Mouse (Mus musculus) MEL (cell line): ENCODE measurements around the gene E130114P18Rik. TPM values are rescaled to one million over a fixed set of nuclear protein-coding genes. Genes with fewer than 3 reads are reported as not detected.

Experiments used
- DNase-seq: peaks from one replicate; pipeline ENCODE4 v3.0.0; 2011; ENCODE audit warnings: low read depth, low spot score
- H3K27ac ChIP-seq: 2 replicates; pipeline ENCODE4 v1.5.1; 2012; ENCODE audit warnings: low read depth, mild to moderate bottlenecking, control low read depth, low read length, moderate library complexity; ENCODE audit not compliant: control insufficient read depth
- H3K27me3 ChIP-seq, 2 experiments: fragments of 150-350 bp in 1 of 2; sonication (generic) in 1 of 2; 2 replicates each; pipeline ENCODE4 v1.6.1; 2012; ENCODE audit warnings: low read length in 2 of 2, mild to moderate bottlenecking in 2 of 2, improper control_type of control experiment in 1 of 2, moderate library complexity in 1 of 2; ENCODE audit not compliant: insufficient read depth in 2 of 2, control insufficient read depth in 1 of 2
- H3K36me3 ChIP-seq, 2 experiments: 2 replicates each; pipeline ENCODE4 v1.6.1; 2012 to 2014; ENCODE audit warnings: low read length in 2 of 2, improper control_type of control experiment in 1 of 2, inconsistent platforms in 1 of 2, mild to moderate bottlenecking in 1 of 2; ENCODE audit not compliant: insufficient read depth in 2 of 2, control insufficient read depth in 1 of 2
- H3K4me1 ChIP-seq, 2 experiments: fragments of 150-350 bp in 1 of 2; sonication (generic) in 1 of 2; 2 replicates each; pipeline ENCODE4 v1.6.1; 2012; ENCODE audit warnings: low read length in 2 of 2, improper control_type of control experiment in 1 of 2, mild to moderate bottlenecking in 1 of 2; ENCODE audit not compliant: insufficient read depth in 2 of 2, control insufficient read depth in 1 of 2
- H3K4me3 ChIP-seq, 2 experiments: fragments of 150-350 bp in 1 of 2; sonication (generic) in 1 of 2; 2 replicates each; pipeline ENCODE4 v1.5.1; 2012; ENCODE audit warnings: low read depth in 2 of 2, low read length in 2 of 2, mild to moderate bottlenecking in 2 of 2, moderate library complexity in 2 of 2, control low read depth in 1 of 2, improper control_type of control experiment in 1 of 2; ENCODE audit not compliant: control insufficient read depth in 1 of 2, insufficient read depth in 1 of 2
- H3K79me2 ChIP-seq: 2 replicates; pipeline ENCODE4 v1.6.1; 2012; ENCODE audit warnings: mild to moderate bottlenecking, low read length, moderate library complexity; ENCODE audit not compliant: control insufficient read depth, poor library complexity, insufficient read depth
- H3K9ac ChIP-seq: 2 replicates; pipeline ENCODE4 v1.6.1; 2012; ENCODE audit warnings: low read depth, mild to moderate bottlenecking, control low read depth, low read length, moderate library complexity; ENCODE audit not compliant: control insufficient read depth, poor library complexity, severe bottlenecking
- H3K9me3 ChIP-seq: fragments of 150-350 bp; sonication (generic); replicated peaks from 2 replicates; pipeline ENCODE4 v1.6.1; 2012; ENCODE audit warnings: mild to moderate bottlenecking, low read length, improper control_type of control experiment, moderate library complexity; ENCODE audit not compliant: insufficient read depth
- BHLHE40 ChIP-seq: IDR thresholded peaks from 2 replicates; pipeline ENCODE4 v1.6.1; 2012; ENCODE audit warnings: low read depth, mild to moderate bottlenecking, inconsistent platforms, low read length, improper control_type of control experiment, borderline replicate concordance
- CHD1 ChIP-seq: IDR thresholded peaks from 2 replicates; pipeline ENCODE4 v1.6.1; 2012; ENCODE audit warnings: low read depth, mild to moderate bottlenecking, inconsistent platforms, low read length, improper control_type of control experiment
- CHD2 ChIP-seq: IDR thresholded peaks from 2 replicates; pipeline ENCODE4 v1.6.1; 2011; ENCODE audit warnings: low read length, improper control_type of control experiment
- CTCF ChIP-seq, 3 experiments: IDR thresholded peaks in 2 of 3; conservative IDR thresholded peaks in 1 of 3; 2 replicates each; pipeline ENCODE4 v1.5.1; 2011 to 2012; ENCODE audit warnings: low read length in 3 of 3, low read depth in 2 of 3, mild to moderate bottlenecking in 2 of 3, improper control_type of control experiment in 1 of 3, inconsistent platforms in 1 of 3, mixed read lengths in 1 of 3, moderate library complexity in 1 of 3; ENCODE audit not compliant: control insufficient read depth in 1 of 3, insufficient read depth in 1 of 3, poor library complexity in 1 of 3, severe bottlenecking in 1 of 3
- E2F4 ChIP-seq: IDR thresholded peaks from 2 replicates; pipeline ENCODE4 v1.6.1; 2011; ENCODE audit warnings: low read depth, low read length, improper control_type of control experiment, borderline replicate concordance
- ELF1 ChIP-seq: IDR thresholded peaks from 2 replicates; pipeline ENCODE4 v1.6.1; 2014; ENCODE audit warnings: low read depth, mild to moderate bottlenecking, inconsistent platforms, low read length, improper control_type of control experiment, moderate library complexity
- EP300 ChIP-seq, 2 experiments: IDR thresholded peaks; 2 replicates each; pipeline ENCODE4 v1.6.1; 2011; ENCODE audit warnings: improper control_type of control experiment in 2 of 2, low read length in 2 of 2, low read depth in 1 of 2, mild to moderate bottlenecking in 1 of 2
- GABPA ChIP-seq: IDR thresholded peaks from 2 replicates; pipeline ENCODE4 v1.6.1; 2012; ENCODE audit warnings: low read depth, mild to moderate bottlenecking, inconsistent platforms, low read length, improper control_type of control experiment, moderate library complexity
- GATA1 ChIP-seq: IDR thresholded peaks from 2 replicates; pipeline ENCODE4 v1.6.1; 2011; ENCODE audit warnings: low read depth, low read length, improper control_type of control experiment
- JUND ChIP-seq: IDR thresholded peaks from 2 replicates; pipeline ENCODE4 v1.6.1; 2011; ENCODE audit warnings: low read depth, mild to moderate bottlenecking, improper control_type of control experiment, low read length
- KAT2A ChIP-seq: conservative IDR thresholded peaks from 2 replicates; pipeline ENCODE4 v1.6.1; 2012; ENCODE audit warnings: low read depth, low read length, improper control_type of control experiment, inconsistent platforms
- MEF2A ChIP-seq: IDR thresholded peaks from 2 replicates; pipeline ENCODE4 v1.6.1; 2014; ENCODE audit warnings: low read depth, mild to moderate bottlenecking, inconsistent platforms, low read length, improper control_type of control experiment; ENCODE audit not compliant: poor library complexity, insufficient replicate concordance, severe bottlenecking; ENCODE audit errors: extremely low read depth
- MXI1 ChIP-seq: IDR thresholded peaks from 2 replicates; pipeline ENCODE4 v1.6.1; 2011; ENCODE audit warnings: mild to moderate bottlenecking, low read depth, low read length, improper control_type of control experiment
- MYB ChIP-seq: IDR thresholded peaks from 2 replicates; pipeline ENCODE4 v1.6.1; 2011; ENCODE audit warnings: mild to moderate bottlenecking, low read depth, low read length, improper control_type of control experiment
- MYC ChIP-seq: IDR thresholded peaks from 2 replicates; pipeline ENCODE4 v1.6.1; 2011; ENCODE audit warnings: low read depth, mild to moderate bottlenecking, low read length, improper control_type of control experiment, moderate library complexity
- NELFE ChIP-seq: IDR thresholded peaks from 2 replicates; pipeline ENCODE4 v1.6.1; 2011; ENCODE audit warnings: low read depth, low read length, improper control_type of control experiment
- NRF1 ChIP-seq: IDR thresholded peaks from 2 replicates; pipeline ENCODE4 v1.6.1; 2014; ENCODE audit warnings: low read depth, mild to moderate bottlenecking, inconsistent platforms, low read length, improper control_type of control experiment, moderate library complexity; ENCODE audit not compliant: poor library complexity, insufficient read depth, severe bottlenecking
- POLR2AphosphoS2 ChIP-seq: IDR thresholded peaks from 2 replicates; pipeline ENCODE4 v1.6.1; 2011; ENCODE audit warnings: low read length, improper control_type of control experiment
- POLR2AphosphoS5 ChIP-seq: IDR thresholded peaks from 2 replicates; pipeline ENCODE4 v1.6.1; 2012; ENCODE audit warnings: low read depth, borderline replicate concordance, mild to moderate bottlenecking, inconsistent platforms, low read length, moderate library complexity, mixed read lengths
- RAD21 ChIP-seq: IDR thresholded peaks from 2 replicates; pipeline ENCODE4 v1.6.1; 2011; ENCODE audit warnings: mild to moderate bottlenecking, low read depth, low read length, improper control_type of control experiment
- RCOR1 ChIP-seq: IDR thresholded peaks from 2 replicates; pipeline ENCODE4 v1.6.1; 2012; ENCODE audit warnings: low read depth, mild to moderate bottlenecking, inconsistent platforms, low read length, improper control_type of control experiment
- SIN3A ChIP-seq: IDR thresholded peaks from 2 replicates; pipeline ENCODE4 v1.6.1; 2012; ENCODE audit warnings: low read length, improper control_type of control experiment, inconsistent platforms
- TAL1 ChIP-seq: IDR thresholded peaks from 2 replicates; pipeline ENCODE4 v1.6.1; 2012; ENCODE audit warnings: mild to moderate bottlenecking, inconsistent platforms, low read length, moderate library complexity, mixed read lengths
- TBP ChIP-seq: IDR thresholded peaks from 2 replicates; pipeline ENCODE4 v1.8.0; 2011; ENCODE audit warnings: low read depth, low read length, improper control_type of control experiment
- TCF12 ChIP-seq: IDR thresholded peaks from 2 replicates; pipeline ENCODE4 v1.6.1; 2014; ENCODE audit warnings: low read depth, mild to moderate bottlenecking, inconsistent platforms, low read length, improper control_type of control experiment, moderate library complexity
- UBTF ChIP-seq: IDR thresholded peaks from 2 replicates; pipeline ENCODE4 v1.6.1; 2012; ENCODE audit warnings: low read depth, mild to moderate bottlenecking, inconsistent platforms, low read length, improper control_type of control experiment, moderate library complexity, borderline replicate concordance; ENCODE audit not compliant: insufficient read depth
- USF2 ChIP-seq, 2 experiments: IDR thresholded peaks; 2 replicates each; pipeline ENCODE4 v1.6.1; 2011 to 2012; ENCODE audit warnings: improper control_type of control experiment in 2 of 2, low read length in 2 of 2, borderline replicate concordance in 1 of 2, inconsistent platforms in 1 of 2, low read depth in 1 of 2, mild to moderate bottlenecking in 1 of 2; ENCODE audit not compliant: insufficient read depth in 1 of 2
- ZC3H11A ChIP-seq: IDR thresholded peaks from 2 replicates; pipeline ENCODE4 v1.6.1; 2012; ENCODE audit warnings: low read depth, mild to moderate bottlenecking, inconsistent platforms, low read length, improper control_type of control experiment
- ZKSCAN1 ChIP-seq: IDR thresholded peaks from 2 replicates; pipeline ENCODE4 v1.6.1; 2012; ENCODE audit warnings: low read depth, mild to moderate bottlenecking, inconsistent platforms, low read length, improper control_type of control experiment, moderate library complexity
- ZMIZ1 ChIP-seq: IDR thresholded peaks from 2 replicates; pipeline ENCODE4 v1.6.1; 2012; ENCODE audit warnings: low read depth, mild to moderate bottlenecking, inconsistent platforms, low read length, improper control_type of control experiment, moderate library complexity
- ZNF384 ChIP-seq: IDR thresholded peaks from 2 replicates; pipeline ENCODE4 v1.6.1; 2012; ENCODE audit warnings: low read depth, mild to moderate bottlenecking, inconsistent platforms, low read length, improper control_type of control experiment
- polyA plus RNA-seq, 2 experiments: library from polyadenylated mRNA; stranded (reverse) in 1 of 2; unstranded in 1 of 2; fragments of >175 nt in 1 of 2; fragments of >200 nt in 1 of 2; gene quantifications; 2 replicates each; pipeline versions ENCODE4 v1.2.1 to v1.2.4; 2012; ENCODE audit warnings: low replicate concordance in 2 of 2, low read depth in 1 of 2; ENCODE audit not compliant: insufficient read length in 2 of 2, insufficient read depth in 1 of 2, missing spikeins in 1 of 2
- total RNA-seq: library from RNA; depleted of rRNA; stranded (reverse); fragments of 300-350 nt; gene quantifications from 2 replicates; pipeline ENCODE4 v1.2.3, GENCODE M21; 2012

E130114P18Rik gene
- total and polyA plus RNA-seq, 3 experiments, result not detected

DNA sequence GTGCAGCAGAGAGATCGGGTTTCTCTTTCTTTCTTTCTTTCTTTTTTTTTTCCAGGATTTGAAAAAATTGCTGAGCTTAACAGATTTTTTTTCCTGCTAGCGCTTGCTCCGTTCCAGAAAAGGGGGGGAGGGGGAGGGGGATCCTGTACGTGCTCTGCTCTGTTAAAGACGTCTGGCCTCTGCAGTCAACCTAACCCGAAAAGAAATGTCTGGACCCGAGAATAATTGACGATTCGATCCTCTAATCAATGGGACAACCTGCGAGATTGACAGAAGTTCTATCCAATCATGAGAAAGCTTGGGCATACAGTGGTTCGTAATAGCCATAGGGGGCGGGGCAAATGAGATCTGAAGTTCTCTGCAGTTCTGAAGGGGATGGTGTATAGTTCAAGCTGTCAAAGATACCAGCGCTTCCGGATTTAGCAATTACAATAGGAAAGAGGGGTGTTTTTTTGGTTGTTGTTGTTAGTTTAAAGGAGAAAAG lies 4.7 kb downstream of the E130114P18Rik start (continued):
- TF ChIP-seq GATA1 (no peak), ELF1 (peak; percentile 86)

DNA sequence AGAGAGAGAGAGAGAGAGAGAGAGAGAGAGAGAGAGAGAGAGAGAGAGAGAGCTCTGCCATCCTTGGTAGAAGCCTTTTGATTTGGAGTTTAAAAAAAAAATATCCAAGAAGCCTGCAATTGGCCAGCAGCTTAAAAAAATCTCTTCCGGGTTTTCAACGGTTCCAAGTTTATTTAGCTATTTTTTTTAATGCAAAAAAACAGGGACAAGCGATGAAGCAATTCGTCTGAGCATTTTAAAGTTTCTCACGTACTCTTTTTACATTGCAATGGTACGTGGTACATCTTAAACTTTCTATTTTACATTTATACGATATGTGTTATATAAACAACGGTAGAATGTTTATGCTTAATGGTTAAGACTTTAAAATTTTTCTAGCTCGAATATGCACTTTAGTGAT lies 5.2 kb downstream of the E130114P18Rik start, which contains the start of gene Nfia:
TSS of gene Nfia (plus strand) at position 94 of the 400 bp plus-strand sequence.
- peak; percentile 73 for DNase-seq
- peak within 1 kb of the TSS; percentile 60 for H3K9ac ChIP-seq

DNA sequence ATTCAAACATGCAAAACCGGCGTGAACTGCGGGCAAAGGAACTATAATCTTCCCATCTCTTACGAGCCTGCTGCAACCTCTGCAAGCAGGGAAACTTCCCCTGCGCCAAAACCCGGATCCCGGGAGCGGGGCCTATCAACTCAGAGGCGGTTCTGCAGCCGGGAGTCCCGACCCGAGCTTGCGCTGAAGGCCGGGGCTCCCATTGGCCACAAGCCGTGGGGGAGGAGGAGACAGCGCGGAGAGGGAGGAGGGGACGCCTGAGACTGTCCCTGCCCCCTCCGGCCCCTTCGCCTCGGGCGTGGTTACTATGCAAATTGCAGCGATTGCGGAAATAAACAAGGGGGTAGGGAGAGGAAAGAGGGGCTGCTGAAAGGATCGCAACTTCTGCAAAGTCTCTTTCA lies 5.8 kb downstream of the E130114P18Rik start:
- DNase-seq, result peak; percentile 98
- H3K27ac ChIP-seq, result peak overlapping the region; percentile 88
- H3K4me1 ChIP-seq, result peaks cover 0 to 5% of the 10 kb centered on the region in 2 experiments
- H3K79me2 ChIP-seq, result peaks cover 9% of the 10 kb centered on the region
- H3K9ac ChIP-seq, result peak overlapping the region; percentile 58
- H3K36me3 ChIP-seq, result peaks cover 0 to 5% of the 10 kb centered on the region in 2 experiments; a peak in 2 of 4 replicates
- H3K27me3 ChIP-seq, result no peaks in the 10 kb centered on the region
- H3K4me3 ChIP-seq, result peak overlapping the region; percentile 67 to 76
- no peaks in the 10 kb centered on the region for H3K9me3 ChIP-seq
- no peak for TF ChIP-seq E2F4
- peak; percentile 73 for TF ChIP-seq ELF1
- no peak for TF ChIP-seq NELFE
- TF ChIP-seq POLR2AphosphoS2, result no peak
- peak; percentile 61; the same call in 1 of the 2 replicates for TF ChIP-seq TBP
- TF ChIP-seq TAL1, result no peak
- TF ChIP-seq SIN3A, result peak; percentile 88
- peak; percentile 65 for TF ChIP-seq CHD2
- peak in 1 of 2 experiments; percentile 45; a peak in 2 of 4 replicates for TF ChIP-seq EP300 (IDR thresholded peaks at IDR 0.05; ENCODE audit: low read depth in 1 of 2, low read length in 2 of 2)
- TF ChIP-seq TCF12, result no peak
- no peak for TF ChIP-seq MEF2A
- no peak for TF ChIP-seq ZC3H11A
- TF ChIP-seq CHD1, result no peak
- TF ChIP-seq UBTF, result 0 out of 2 replicates have a peak, but pooled peaks have one; percentile 65
- TF ChIP-seq USF2 (IDR thresholded peaks at IDR 0.05; ENCODE audit: borderline replicate concordance in 1 of 2, insufficient read depth in 1 of 2, low read depth in 1 of 2, low read length in 2 of 2), result no peak
- TF ChIP-seq POLR2AphosphoS5, result no peak
- TF ChIP-seq CTCF (IDR thresholded peaks at IDR 0.05 in 2 of 3, conservative IDR thresholded peaks at IDR 0.05 in 1 of 3; ENCODE audit: control insufficient read depth in 1 of 3, insufficient read depth in 1 of 3, low read depth in 2 of 3, low read length in 3 of 3, poor library complexity in 1 of 3, severe bottlenecking in 1 of 3), result no peak
- peak; percentile 86 for TF ChIP-seq BHLHE40
- TF ChIP-seq KAT2A, result no peak; the same call in 1 of the 2 replicates
- TF ChIP-seq ZKSCAN1, result no peak
- no peak for TF ChIP-seq MYB
- peak; percentile 90; the same call in 1 of the 2 replicates for TF ChIP-seq MXI1
- no peak for TF ChIP-seq RAD21

More for the DNA sequence above, 5.2 kb downstream of the E130114P18Rik start, which contains the start of gene Nfia:
- Histone ChIP-seq H3K9me3 (no peaks in the 10 kb centered on the region), H3K36me3 (peaks cover 0 to 4% of the 10 kb centered on the region in 2 experiments; a peak in 2 of 4 replicates), H3K79me2 (peaks cover 13% of the 10 kb centered on the region), H3K27me3 (no peaks in the 10 kb centered on the region), H3K4me3 (peak within 1 kb of the TSS; percentile 67 to 76), H3K4me1 (peaks cover 0 to 5% of the 10 kb centered on the region in 2 experiments), H3K27ac (peak within 1 kb of the TSS; percentile 88)
- TF ChIP-seq GABPA (no peak), E2F4 (0 out of 2 replicates have a peak, but pooled peaks have one; percentile 35), ELF1 (peak; percentile 72), MYB (peak; percentile 75), JUND (peak; percentile 88; the same call in 1 of the 2 replicates), MYC (no peak), ZNF384 (peak; percentile 94), SIN3A (peak; percentile 0; the same call in 1 of the 2 replicates), NRF1 (no peak), ZMIZ1 (no peak; the same call in 1 of the 2 replicates), RCOR1 (no peak)
